Mouse (Mus musculus) bone marrow, adult 2 months (tissue): Measurements from ENCODE around the gene Fyb.

Experiments
- CTCF ChIP-seq: fragments of 200-500 bp; IDR thresholded peaks from 2 replicates; pipeline ENCODE4 v1.5.1; 2011; ENCODE audit warnings: low read length, control low read depth; ENCODE audit not compliant: control insufficient read depth, insufficient read depth
- POLR2A ChIP-seq: fragments of 200-500 bp; IDR thresholded peaks from 2 replicates; pipeline ENCODE4 v1.6.1; 2011; ENCODE audit warnings: low read depth, mild to moderate bottlenecking, control low read depth, low read length, borderline replicate concordance; ENCODE audit not compliant: control insufficient read depth

DNA sequence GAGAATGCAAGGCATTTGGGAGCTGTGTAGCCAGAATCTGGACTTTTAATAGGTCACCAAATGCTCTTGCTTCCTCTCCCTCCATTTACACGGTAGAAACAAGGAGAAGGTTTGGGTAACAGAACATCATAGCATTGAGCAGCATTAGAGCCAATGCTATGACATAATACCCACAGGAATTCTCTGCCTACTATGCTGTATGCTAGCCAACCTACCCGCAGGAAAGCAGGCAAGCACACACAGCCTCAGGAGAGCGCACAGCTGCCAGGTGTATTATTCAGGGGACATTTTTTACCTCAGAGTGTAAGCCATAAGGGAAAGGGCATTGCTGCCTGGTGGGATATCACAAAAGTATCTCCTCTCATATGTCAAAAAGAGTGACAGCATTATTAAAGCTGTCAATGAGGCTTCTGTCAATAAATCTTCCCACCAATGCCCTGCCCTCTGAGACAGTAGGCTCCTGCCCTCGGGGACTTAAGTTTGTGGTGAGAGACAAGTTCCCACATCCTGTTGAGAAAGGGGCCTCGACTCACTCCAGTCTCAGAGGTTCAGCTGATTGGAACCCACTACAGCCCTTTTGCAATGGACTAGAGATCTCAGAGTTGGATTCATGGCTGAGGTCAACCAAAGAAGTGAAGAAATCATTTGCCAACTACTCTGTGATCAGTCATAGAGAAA is 51.8 kb downstream of the Fyb start:
- TF ChIP-seq CTCF (no peak), POLR2A (no peak)
